22 mouse cellular contexts compared by ENCODE assay signal in the genomic region with DNA sequence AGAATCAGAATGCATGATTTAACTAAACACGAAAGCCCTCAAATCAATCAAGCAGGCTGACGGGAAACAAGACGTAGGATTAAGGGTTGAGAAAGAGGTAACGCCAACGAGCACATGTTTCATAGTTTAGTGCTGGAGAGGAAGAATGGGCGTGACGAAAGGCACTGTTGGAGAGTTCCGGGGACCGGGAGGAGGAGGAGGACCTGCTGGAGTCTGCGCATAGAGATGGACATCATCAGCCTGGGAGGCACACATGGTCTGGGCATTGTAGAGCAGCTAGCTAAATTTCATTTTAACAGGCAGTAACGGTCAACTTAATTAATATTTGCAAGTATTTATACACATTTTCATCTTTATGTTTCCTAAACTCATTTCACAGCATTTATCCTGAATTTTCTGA. TPM values are rescaled to one million over a fixed set of nuclear protein-coding genes. Genes with fewer than 3 reads are reported as not detected.
"Had no signal": no experiment of that assay in that cellular context is flagged by ENCODE, and none has a peak within 500 bp of the region (broad histone marks: within the 10 kb centered on the region; RNA-seq: fewer than 3 reads in every experiment).

No protein-coding gene starts in this region.

- H3K4me2 ChIP-seq: intestine, embryonic 15.5 days; liver, embryonic 13.5 days; midbrain, embryonic 11.5 days; neural tube, embryonic 13.5 days had no signal

- H3K36me3 ChIP-seq: intestine, embryonic 15.5 days; liver, embryonic 13.5 days; neural tube, embryonic 13.5 days had no signal

- H3K9ac ChIP-seq: intestine, embryonic 15.5 days; liver, embryonic 13.5 days; neural tube, embryonic 13.5 days had no signal

- H3K27me3 ChIP-seq: intestine, embryonic 15.5 days; liver, embryonic 13.5 days; neural tube, embryonic 13.5 days had no signal

- H3K27ac ChIP-seq: intestine, embryonic 15.5 days; left cerebral cortex, adult 2 months; liver, embryonic 13.5 days; macrophage; neural tube, embryonic 13.5 days; stomach, postnatal 0 days had no signal

- H3K9me3 ChIP-seq: intestine, embryonic 15.5 days; liver, embryonic 13.5 days; neural tube, embryonic 13.5 days had no signal

- DNase-seq: kidney, adult 11 months; kidney, adult 9 months; kidney, postnatal 25 days; layer of hippocampus, postnatal 36 days; liver, embryonic 13.5 days; lung, adult 2 months; midbrain, embryonic 14.5 days; right cerebral cortex, adult 18-20 months; right cerebral cortex, postnatal 14 days; right cerebral cortex, postnatal 4 days; thymus, adult 2 months; thymus, postnatal 14 days; thymus, postnatal 4 days had no signal

- H3K4me1 ChIP-seq: intestine, embryonic 15.5 days; liver, embryonic 13.5 days had no signal

- H3K4me3 ChIP-seq: intestine, embryonic 15.5 days; left cerebral cortex, adult 2 months; liver, embryonic 13.5 days; neural tube, embryonic 13.5 days had no signal

RNA-seq across cellular contexts. Expression of gene March11, which starts 31.6 kb away (rescaled TPM):
- total RNA-seq: liver, adult 2 months; megakaryocyte, adult 5-6 weeks had no signal
- polyA plus RNA-seq: liver, adult 2 months; liver, embryonic 13.5 days; liver, embryonic 16.5 days; macrophage; stomach, postnatal 0 days had no signal
